Mouse (Mus musculus): ENCODE results near the gene Nlrx1.

The Nlrx1 gene

GRCm38 (mm10) chr9:44268027-44268360 is 405 bp downstream of the Nlrx1 start:
- DNase-seq (ENCODE audit: low spot score) = peak; percentile 86

- DNase-seq (ENCODE audit: low spot score) = no peak
These were observed 926 bp downstream of the Nlrx1 start for GRCm38 (mm10) chr9:44267319-44268026.

GRCm38 (mm10) chr9:44266478-44267226 is 1.7 kb downstream of the Nlrx1 start:
- peak; percentile 42 for DNase-seq (ENCODE audit: low spot score)

GRCm38 (mm10) chr9:44261388-44261787 is 7.0 kb downstream of the Nlrx1 start:
- DNase-seq (ENCODE audit: low spot score) = no peak

- DNase-seq (ENCODE audit: low spot score) = no peak
These were observed 9.4 kb downstream of the Nlrx1 start for GRCm38 (mm10) chr9:44259014-44259413.

- no peak for DNase-seq (ENCODE audit: low spot score)
These were observed 12.2 kb downstream of the Nlrx1 start for GRCm38 (mm10) chr9:44256213-44256612.

- no peak for DNase-seq (ENCODE audit: low spot score)
These were observed 13.3 kb downstream of the Nlrx1 start for GRCm38 (mm10) chr9:44255136-44255521.

GRCm38 (mm10) chr9:44254508-44255135 is 13.8 kb downstream of the Nlrx1 start:
- no peak for DNase-seq (ENCODE audit: low spot score)

- no peak for DNase-seq (ENCODE audit: low spot score)
These were observed 15.0 kb downstream of the Nlrx1 start for GRCm38 (mm10) chr9:44253441-44253840.

- DNase-seq (ENCODE audit: low spot score) = no peak
These were observed 17.1 kb downstream of the Nlrx1 start, which contains the start of gene Pdzd3 for GRCm38 (mm10) chr9:44251314-44251713. Gene Pdzd3, minus strand, starts transcription at chr9:44251471.

GRCm38 (mm10) chr9:44250445-44250844 is 18.0 kb downstream of the Nlrx1 start:
- DNase-seq (ENCODE audit: low spot score) = peak; percentile 40

GRCm38 (mm10) chr9:44249181-44250146 is 18.9 kb downstream of the Nlrx1 start:
- DNase-seq (ENCODE audit: low spot score) = peak; percentile 79

- no peak for DNase-seq (ENCODE audit: low spot score)
These were observed 20.5 kb downstream of the Nlrx1 start for GRCm38 (mm10) chr9:44247907-44248306.

GRCm38 (mm10) chr9:44243621-44244020 is 24.8 kb downstream of the Nlrx1 start:
- no peak for DNase-seq (ENCODE audit: low spot score)

- no peak for DNase-seq (ENCODE audit: low spot score)
These were observed 27.0 kb downstream of the Nlrx1 start for GRCm38 (mm10) chr9:44241418-44241817.

GRCm38 (mm10) chr9:44240911-44241310 is 27.5 kb downstream of the Nlrx1 start:
- no peak for DNase-seq (ENCODE audit: low spot score)

GRCm38 (mm10) chr9:44240399-44240798 is 28.0 kb downstream of the Nlrx1 start, which contains the start of gene Ccdc153:
Gene Ccdc153, plus strand, starts transcription at chr9:44240676.
- no peak for DNase-seq (ENCODE audit: low spot score)

- DNase-seq (ENCODE audit: low spot score) = peak; percentile 59
These were observed 29.0 kb downstream of the Nlrx1 start for GRCm38 (mm10) chr9:44239447-44239846.

GRCm38 (mm10) chr9:44238501-44239190 is 29.8 kb downstream of the Nlrx1 start:
- DNase-seq (ENCODE audit: low spot score) = no peak

- DNase-seq (ENCODE audit: low spot score) = no peak
These were observed 31.3 kb downstream of the Nlrx1 start for GRCm38 (mm10) chr9:44237128-44237527.

GRCm38 (mm10) chr9:44236601-44237000 is 31.8 kb downstream of the Nlrx1 start:
- DNase-seq (ENCODE audit: low spot score) = no peak
